Mouse (Mus musculus): ENCODE results near the gene Lhx4. TPM values are rescaled to one million over a fixed set of nuclear protein-coding genes. Genes with fewer than 3 reads are reported as not detected.

The Lhx4 gene
- polyA plus RNA-seq, 1 experiment from 2014 or later: not detected

GRCm38 (mm10) chr1:155777641-155778625, 26.4 kb upstream of the Lhx4 start:
- Histone ChIP-seq H3K36me3 (peaks cover 13% of the 10 kb centered on the region), H3K4me3 (replicated peaks) (no peak overlapping the region), H3K4me2 (replicated peaks) (no peak overlapping the region), H3K27me3 (replicated peaks) (no peaks in the 10 kb centered on the region), H3K9me3 (no peaks in the 10 kb centered on the region), H3K9ac (no peak overlapping the region), H3K4me1 (replicated peaks) (peaks cover 14% of the 10 kb centered on the region), H3K27ac (peak overlapping the region; percentile 60; the same call in 1 of the 2 replicates)
- 41% methylated on average over 14 of the region's 14 CpGs for WGBS
- peak; percentile 97 for ATAC-seq

- no peaks in the 10 kb centered on the region for H3K36me3 ChIP-seq
- no peaks in the 10 kb centered on the region for H3K27me3 ChIP-seq (replicated peaks)
- H3K9me3 ChIP-seq: no peaks in the 10 kb centered on the region
- ATAC-seq: no peak
- H3K4me2 ChIP-seq (replicated peaks): no peak overlapping the region
- no peak overlapping the region for H3K4me3 ChIP-seq (replicated peaks)
- WGBS: 67% methylated on average over 12 of the region's 12 CpGs
- no peak overlapping the region for H3K9ac ChIP-seq
- H3K4me1 ChIP-seq (replicated peaks): no peaks in the 10 kb centered on the region
- H3K27ac ChIP-seq: no peak overlapping the region
Measured at GRCm38 (mm10) chr1:155759167-155759566, 7.7 kb upstream of the Lhx4 start.

- H3K9me3 ChIP-seq: no peaks in the 10 kb centered on the region
- 92% methylated on average over 4 of the region's 4 CpGs for WGBS
- no peaks in the 10 kb centered on the region for H3K4me1 ChIP-seq (replicated peaks)
- H3K4me2 ChIP-seq (replicated peaks): no peak overlapping the region
- H3K4me3 ChIP-seq (replicated peaks): no peak overlapping the region
- no peak overlapping the region for H3K27ac ChIP-seq
- no peak for ATAC-seq
- no peaks in the 10 kb centered on the region for H3K36me3 ChIP-seq
- no peak overlapping the region for H3K9ac ChIP-seq
- 0 out of 2 replicates have a peak, but pooled peaks cover 4% of the 10 kb centered on the region for H3K27me3 ChIP-seq (replicated peaks)
Measured at GRCm38 (mm10) chr1:155758711-155759110, 7.2 kb upstream of the Lhx4 start.

- no peak for ATAC-seq
- Histone ChIP-seq H3K9me3 (no peaks in the 10 kb centered on the region), H3K27ac (no peak overlapping the region), H3K4me1 (replicated peaks) (no peaks in the 10 kb centered on the region), H3K4me2 (replicated peaks) (no peak overlapping the region), H3K4me3 (replicated peaks) (no peak overlapping the region), H3K27me3 (replicated peaks) (peaks cover 10% of the 10 kb centered on the region), H3K9ac (no peak overlapping the region), H3K36me3 (no peaks in the 10 kb centered on the region)
- 64% methylated on average over 7 of the region's 7 CpGs for WGBS
Measured at GRCm38 (mm10) chr1:155757621-155758020, 6.1 kb upstream of the Lhx4 start.

GRCm38 (mm10) chr1:155753411-155753810, 1.9 kb upstream of the Lhx4 start:
- Histone ChIP-seq H3K4me1 (replicated peaks) (no peaks in the 10 kb centered on the region), H3K9ac (no peak overlapping the region), H3K27me3 (replicated peaks) (peaks cover 50% of the 10 kb centered on the region), H3K9me3 (no peaks in the 10 kb centered on the region), H3K27ac (no peak overlapping the region), H3K4me3 (replicated peaks) (no peak overlapping the region), H3K4me2 (replicated peaks) (no peak overlapping the region), H3K36me3 (no peaks in the 10 kb centered on the region)
- 67% methylated on average over 9 of the region's 9 CpGs for WGBS
- ATAC-seq: no peak

- no peaks in the 10 kb centered on the region for H3K36me3 ChIP-seq
- no peaks in the 10 kb centered on the region for H3K4me1 ChIP-seq (replicated peaks)
- no peak overlapping the region for H3K4me3 ChIP-seq (replicated peaks)
- H3K27me3 ChIP-seq (replicated peaks): peaks cover 75% of the 10 kb centered on the region
- H3K9ac ChIP-seq: no peak overlapping the region
- WGBS: 17% methylated on average over 11 of the region's 11 CpGs
- H3K4me2 ChIP-seq (replicated peaks): no peak overlapping the region
- ATAC-seq: no peak
- H3K27ac ChIP-seq: no peak overlapping the region
- no peaks in the 10 kb centered on the region for H3K9me3 ChIP-seq
Measured at GRCm38 (mm10) chr1:155750517-155751178, 836 bp downstream of the Lhx4 start.

- Histone ChIP-seq H3K4me1 (replicated peaks) (peaks cover 2% of the 10 kb centered on the region; the same call in 1 of the 2 replicates), H3K9ac (no peak overlapping the region), H3K36me3 (no peaks in the 10 kb centered on the region), H3K4me2 (replicated peaks) (no peak overlapping the region), H3K27me3 (replicated peaks) (peaks cover 79% of the 10 kb centered on the region), H3K4me3 (replicated peaks) (no peak overlapping the region), H3K9me3 (no peaks in the 10 kb centered on the region), H3K27ac (no peak overlapping the region)
- no peak for ATAC-seq
- WGBS: 73% methylated on average over 5 of the region's 5 CpGs
Measured at GRCm38 (mm10) chr1:155747911-155748310, 3.6 kb downstream of the Lhx4 start.

- Histone ChIP-seq H3K36me3 (no peaks in the 10 kb centered on the region), H3K9ac (no peak overlapping the region), H3K27ac (no peak overlapping the region), H3K27me3 (replicated peaks) (peaks cover 83% of the 10 kb centered on the region), H3K4me3 (replicated peaks) (no peak overlapping the region), H3K4me2 (replicated peaks) (no peak overlapping the region), H3K4me1 (replicated peaks) (peaks cover 11% of the 10 kb centered on the region), H3K9me3 (no peaks in the 10 kb centered on the region)
- no peak for ATAC-seq
- 15% methylated on average over 8 of the region's 8 CpGs for WGBS
Measured at GRCm38 (mm10) chr1:155747011-155747410, 4.5 kb downstream of the Lhx4 start.

- no peaks in the 10 kb centered on the region for H3K36me3 ChIP-seq
- H3K27ac ChIP-seq: no peak overlapping the region
- ATAC-seq: peak; percentile 62
- no peaks in the 10 kb centered on the region for H3K9me3 ChIP-seq
- peak overlapping the region; percentile 45 for H3K4me3 ChIP-seq (replicated peaks)
- under 1% methylated on average over 81 of the region's 81 CpGs for WGBS
- peak overlapping the region; percentile 36 for H3K9ac ChIP-seq
- H3K27me3 ChIP-seq (replicated peaks): peaks cover 86% of the 10 kb centered on the region
- peaks cover 28% of the 10 kb centered on the region for H3K4me1 ChIP-seq (replicated peaks)
- H3K4me2 ChIP-seq (replicated peaks): peak overlapping the region; percentile 98
Measured at GRCm38 (mm10) chr1:155742411-155743363, 8.8 kb downstream of the Lhx4 start.

GRCm38 (mm10) chr1:155741988-155742387, 9.5 kb downstream of the Lhx4 start:
- H3K36me3 ChIP-seq: no peaks in the 10 kb centered on the region
- under 1% methylated on average over 25 of the region's 26 CpGs for WGBS
- ATAC-seq: peak; percentile 64
- peak overlapping the region; percentile 26 for H3K9ac ChIP-seq
- peaks cover 86% of the 10 kb centered on the region for H3K27me3 ChIP-seq (replicated peaks)
- no peaks in the 10 kb centered on the region for H3K9me3 ChIP-seq
- H3K27ac ChIP-seq: no peak overlapping the region
- H3K4me3 ChIP-seq (replicated peaks): peak overlapping the region; percentile 45
- peak overlapping the region; percentile 98 for H3K4me2 ChIP-seq (replicated peaks)
- peaks cover 35% of the 10 kb centered on the region for H3K4me1 ChIP-seq (replicated peaks)

GRCm38 (mm10) chr1:155741378-155741945, 10.0 kb downstream of the Lhx4 start:
- ATAC-seq: no peak
- peak overlapping the region; percentile 98 for H3K4me2 ChIP-seq (replicated peaks)
- no peak overlapping the region for H3K27ac ChIP-seq
- under 1% methylated on average over 34 of the region's 34 CpGs for WGBS
- H3K27me3 ChIP-seq (replicated peaks): peaks cover 86% of the 10 kb centered on the region
- H3K4me3 ChIP-seq (replicated peaks): peak overlapping the region; percentile 45
- peaks cover 38% of the 10 kb centered on the region for H3K4me1 ChIP-seq (replicated peaks)
- H3K9ac ChIP-seq: 0 out of 2 replicates have a peak overlapping the region, but pooled peaks have one; percentile 8
- H3K9me3 ChIP-seq: no peaks in the 10 kb centered on the region
- no peaks in the 10 kb centered on the region for H3K36me3 ChIP-seq
